Mouse (Mus musculus) lung, postnatal 14 days (tissue): ENCODE data around the gene Lbx2.

Experiments
- DNase-seq: peaks from one replicate; pipeline ENCODE4 v3.0.0; 2021

Gene Lbx2

GRCm38 (mm10) chr6:83115011-83115671 is 29.0 kb downstream of the Lbx2 start, which contains the start of gene Mogs:
TSS of gene Mogs (plus strand) at chr6:83115496.
- peak; percentile 96 for DNase-seq

- DNase-seq: no peak
These were observed 29.7 kb downstream of the Lbx2 start for GRCm38 (mm10) chr6:83115682-83116372.

GRCm38 (mm10) chr6:83116373-83117164 is 30.4 kb downstream of the Lbx2 start:
- DNase-seq: no peak

- DNase-seq: no peak
These were observed 30.9 kb downstream of the Lbx2 start for GRCm38 (mm10) chr6:83117165-83117438.

GRCm38 (mm10) chr6:83117616-83118015 is 31.4 kb downstream of the Lbx2 start:
- no peak for DNase-seq

GRCm38 (mm10) chr6:83118369-83118768 is 32.2 kb downstream of the Lbx2 start:
- no peak for DNase-seq

GRCm38 (mm10) chr6:83118825-83119733 is 32.9 kb downstream of the Lbx2 start:
- no peak for DNase-seq

- DNase-seq: no peak
These were observed 33.5 kb downstream of the Lbx2 start for GRCm38 (mm10) chr6:83119734-83120051.

GRCm38 (mm10) chr6:83120930-83121862 is 35.0 kb downstream of the Lbx2 start, which contains the start of gene Wbp1:
TSS of gene Wbp1 (minus strand) at chr6:83121559.
- DNase-seq: peak; percentile 91

- no peak for DNase-seq
These were observed 35.9 kb downstream of the Lbx2 start for GRCm38 (mm10) chr6:83121863-83122710.

- DNase-seq: no peak
These were observed 36.8 kb downstream of the Lbx2 start for GRCm38 (mm10) chr6:83122961-83123360.

GRCm38 (mm10) chr6:83124851-83125312 is 38.7 kb downstream of the Lbx2 start:
- DNase-seq: peak; percentile 91

- DNase-seq: no peak
These were observed 39.2 kb downstream of the Lbx2 start, which contains the start of gene Ino80b for GRCm38 (mm10) chr6:83125331-83125730. TSS of gene Ino80b (minus strand) at chr6:83125431.

GRCm38 (mm10) chr6:83127419-83127818 is 41.3 kb downstream of the Lbx2 start:
- DNase-seq: no peak

GRCm38 (mm10) chr6:83131469-83132034 is 45.4 kb downstream of the Lbx2 start:
- no peak for DNase-seq

- no peak for DNase-seq
These were observed 46.2 kb downstream of the Lbx2 start for GRCm38 (mm10) chr6:83132176-83132919.

- DNase-seq: no peak
These were observed 48.1 kb downstream of the Lbx2 start for GRCm38 (mm10) chr6:83134226-83134625.

- DNase-seq: no peak
These were observed 48.9 kb downstream of the Lbx2 start, which contains the start of gene Rtkn for GRCm38 (mm10) chr6:83134951-83135513. TSS of gene Rtkn (plus strand) at chr6:83135463.

GRCm38 (mm10) chr6:83135571-83136161 is 49.5 kb downstream of the Lbx2 start:
- peak; percentile 66 for DNase-seq
